Mouse (Mus musculus) lung, adult 18-20 months (tissue): ENCODE measurements around the gene Fam207a.

Experiments used
- DNase-seq, 2 experiments: peaks; one replicate each; pipeline ENCODE4 v3.0.0; 2022; ENCODE audit warnings: mixed read lengths in 2 of 2

The Fam207a gene

GRCm38 (mm10) chr10:77531026-77532019 is 15.7 kb upstream of the Fam207a start:
- peak; percentile 47 to 48 for DNase-seq

GRCm38 (mm10) chr10:77530140-77530539 is 14.6 kb upstream of the Fam207a start, which contains the start of gene Itgb2:
Itgb2 (plus strand) TSS chr10:77530252.
- peak; percentile 49 to 63 for DNase-seq

- DNase-seq, result no peak
These were observed 13.0 kb upstream of the Fam207a start for GRCm38 (mm10) chr10:77528634-77529033.

DNA sequence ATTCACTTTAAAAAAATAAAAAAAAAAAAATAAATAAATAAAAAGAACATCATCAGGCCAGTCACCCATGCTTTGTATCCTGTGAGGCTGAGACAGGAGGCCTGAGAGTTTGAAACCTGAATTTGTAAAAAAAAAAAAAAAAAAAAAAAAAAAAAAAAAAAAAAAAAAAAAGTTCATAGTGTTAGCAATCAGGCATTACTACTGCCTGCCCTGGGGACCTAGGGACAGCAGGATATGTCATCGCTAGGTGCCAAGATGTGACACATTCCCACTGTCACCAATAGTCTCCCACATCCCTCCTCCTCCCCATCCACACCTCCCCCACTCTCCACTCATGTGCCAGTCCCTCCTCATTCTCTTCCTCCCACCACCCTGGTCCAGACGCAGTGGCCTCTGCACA is 10.9 kb upstream of the Fam207a start:
- DNase-seq, result no peak

DNA sequence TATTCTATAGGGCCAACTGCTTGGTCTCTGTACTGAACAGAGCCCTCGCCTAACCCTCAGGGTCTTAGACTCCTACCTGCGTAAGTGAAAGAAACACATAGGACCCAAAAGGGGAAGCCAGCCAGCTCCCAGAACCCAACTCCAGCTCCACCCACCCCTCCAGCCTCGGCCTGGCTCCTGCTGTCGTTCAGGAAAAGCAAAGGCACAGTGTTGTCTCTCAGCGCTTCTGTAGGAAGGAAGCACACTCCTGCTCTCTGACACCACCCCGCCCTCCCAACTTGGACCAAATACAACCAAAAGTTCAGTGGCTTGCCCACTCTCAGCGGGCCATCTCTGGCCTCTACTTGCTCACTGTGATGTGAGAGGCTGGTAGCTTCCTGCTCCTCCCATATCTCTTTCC is 7.7 kb upstream of the Fam207a start:
- peak in 1 of 2 experiments; percentile 43 for DNase-seq

- DNase-seq, result no peak
These were observed 7.2 kb upstream of the Fam207a start for GRCm38 (mm10) chr10:77522746-77523145.

- peak in 1 of 2 experiments; percentile 44 for DNase-seq
These were observed 6.6 kb upstream of the Fam207a start for GRCm38 (mm10) chr10:77522021-77522731.

DNA sequence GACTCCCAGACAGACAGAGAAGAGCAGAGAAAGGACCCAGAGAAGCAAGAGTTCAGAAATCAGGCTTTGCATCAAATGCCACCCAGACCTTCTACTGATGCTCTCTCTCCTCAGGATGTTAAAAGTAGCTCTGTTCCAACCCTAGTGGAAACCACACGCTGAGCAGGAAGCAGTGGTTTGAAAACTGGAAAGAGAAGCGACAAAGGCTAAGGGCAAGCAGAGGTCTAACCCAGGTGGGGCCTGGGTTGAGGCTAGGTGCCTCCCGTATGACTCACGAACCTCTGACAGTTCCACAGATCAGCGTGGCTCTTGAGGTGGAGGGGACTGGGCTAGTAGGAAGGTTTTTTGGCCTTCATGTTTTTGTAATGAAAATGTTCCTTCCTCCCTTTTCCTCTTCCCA is 4.9 kb upstream of the Fam207a start:
- DNase-seq, result no peak

DNA sequence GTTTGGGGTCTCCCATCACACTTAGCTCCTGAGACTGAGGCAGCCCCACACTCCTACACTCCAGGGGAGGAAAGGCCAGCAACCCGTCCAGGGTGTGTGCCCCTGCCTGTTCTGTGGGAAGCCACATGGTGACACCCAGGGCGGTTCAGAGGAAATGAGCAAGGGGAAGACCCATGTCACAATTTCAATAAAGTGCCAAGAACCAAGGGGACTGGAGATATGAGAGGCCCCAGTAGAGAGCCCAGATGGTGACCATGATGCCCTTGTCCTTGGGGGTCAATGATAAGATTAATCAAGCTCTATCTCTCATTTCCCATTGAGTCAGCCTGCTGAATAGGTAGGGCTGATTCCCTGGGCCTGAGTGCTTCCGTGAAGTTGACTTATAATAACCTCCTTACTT is 3.6 kb upstream of the Fam207a start:
- DNase-seq, result peak in 1 of 2 experiments; percentile 33

DNA sequence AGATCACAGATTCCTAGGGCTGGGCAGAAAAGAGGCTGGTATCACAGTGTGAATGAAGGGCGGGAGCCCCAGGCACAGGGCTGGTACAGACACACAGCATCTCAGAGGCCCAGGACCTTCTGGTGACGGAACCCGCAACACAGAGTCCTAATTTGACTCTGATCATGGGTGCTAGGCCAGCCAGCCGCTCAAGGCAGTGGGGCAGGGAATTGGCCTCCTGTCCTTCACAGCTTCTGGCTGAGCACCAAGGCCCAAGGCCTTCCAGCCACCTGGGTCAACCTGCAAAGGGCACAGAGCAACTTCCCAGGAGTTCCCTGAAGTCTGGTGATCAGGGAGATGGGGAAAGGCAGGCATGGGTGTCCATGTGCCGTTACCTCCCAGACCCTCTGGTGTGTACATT is 2.2 kb upstream of the Fam207a start:
- no peak for DNase-seq

DNA sequence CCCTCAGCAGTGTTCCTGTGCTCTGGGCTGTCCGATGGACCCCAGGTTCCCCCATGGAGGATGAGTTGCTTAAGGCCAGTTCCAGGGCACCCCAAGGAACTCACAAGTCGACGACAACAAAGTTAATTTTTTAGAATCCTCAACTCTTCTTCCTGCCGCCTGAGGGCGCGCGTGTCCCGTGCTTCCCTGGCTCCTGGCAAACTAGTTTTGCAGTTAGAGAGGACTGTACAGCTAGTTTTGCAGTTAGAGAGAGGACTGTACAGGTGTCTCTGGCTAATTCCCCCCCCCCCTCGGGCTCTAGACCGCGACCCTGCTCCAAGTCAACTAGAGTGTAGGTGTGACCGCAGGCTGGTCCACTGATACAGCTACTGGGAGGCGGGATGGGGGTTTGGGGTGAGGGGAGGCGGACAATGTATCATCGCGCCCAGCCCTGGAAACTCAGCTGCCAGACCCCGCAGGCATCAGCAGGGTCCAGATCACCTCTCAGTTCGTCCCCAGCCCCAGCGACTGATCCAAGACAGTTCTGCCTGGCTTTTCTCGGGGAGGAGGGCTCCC is 1.6 kb upstream of the Fam207a start:
- DNase-seq, result peak; percentile 61 to 66

DNA sequence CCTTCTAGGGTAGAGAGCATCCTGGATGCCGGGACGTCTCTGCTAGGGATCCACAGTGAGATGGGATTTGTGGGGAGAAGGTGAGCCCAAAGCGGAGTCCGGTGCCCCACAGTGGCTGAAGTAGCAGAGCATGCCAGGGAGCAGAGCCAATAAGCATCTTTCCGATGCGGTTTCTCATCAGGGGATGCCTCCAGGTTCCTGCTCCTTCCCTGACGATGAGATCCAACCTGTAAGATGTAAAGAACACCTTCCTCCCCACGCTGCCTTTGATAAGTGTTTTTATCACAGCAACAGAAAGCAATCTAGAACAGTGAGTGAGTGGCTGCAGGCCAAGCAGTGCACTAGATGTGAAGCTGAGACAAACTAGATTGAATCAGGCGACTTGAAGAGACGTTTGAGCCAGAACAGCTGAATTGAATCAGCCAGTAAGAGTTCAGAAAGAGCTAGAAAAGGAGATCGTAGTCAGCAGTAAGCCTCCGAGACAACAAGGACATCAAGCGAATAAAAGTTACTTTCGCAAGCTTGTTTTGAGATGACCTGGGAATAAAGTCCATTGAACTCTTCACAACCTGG is 880 bp upstream of the Fam207a start:
- DNase-seq, result no peak

DNA sequence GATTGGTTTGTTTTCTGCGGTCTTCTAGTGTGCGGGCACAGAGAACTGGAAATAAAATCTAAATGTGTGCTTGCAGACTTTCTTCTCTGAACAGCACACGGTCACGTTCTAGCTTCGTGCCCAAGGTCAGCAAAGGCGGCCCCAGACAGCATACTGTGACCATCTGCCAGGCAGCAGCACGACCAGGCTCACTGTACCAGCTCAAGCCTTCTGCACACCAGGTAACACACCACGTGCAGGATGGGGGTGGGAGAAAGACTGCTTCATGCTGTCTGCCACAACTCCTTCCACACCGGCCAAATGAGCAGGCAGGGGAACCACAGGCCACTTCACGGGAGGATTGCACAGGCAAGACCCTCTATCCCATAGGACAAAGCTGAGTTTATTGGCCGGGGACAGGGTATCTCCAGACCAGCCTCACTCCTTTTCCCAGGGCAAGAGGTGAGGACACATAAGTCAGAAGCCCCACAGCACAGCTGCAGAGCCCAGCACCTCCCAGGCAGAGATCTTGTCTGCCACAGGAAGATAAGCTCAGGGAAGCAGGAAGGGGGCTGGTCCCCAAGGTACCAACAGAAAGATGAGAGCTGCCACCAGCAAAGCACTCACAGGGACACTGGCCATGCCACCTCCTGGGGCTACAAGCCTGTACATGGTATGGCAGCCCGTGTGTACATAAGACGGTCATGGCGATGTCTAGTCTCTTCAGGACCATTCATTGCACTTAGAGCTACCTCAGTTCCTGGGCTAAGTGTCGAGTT is 5.2 kb downstream of the Fam207a start:
- DNase-seq, result no peak

DNA sequence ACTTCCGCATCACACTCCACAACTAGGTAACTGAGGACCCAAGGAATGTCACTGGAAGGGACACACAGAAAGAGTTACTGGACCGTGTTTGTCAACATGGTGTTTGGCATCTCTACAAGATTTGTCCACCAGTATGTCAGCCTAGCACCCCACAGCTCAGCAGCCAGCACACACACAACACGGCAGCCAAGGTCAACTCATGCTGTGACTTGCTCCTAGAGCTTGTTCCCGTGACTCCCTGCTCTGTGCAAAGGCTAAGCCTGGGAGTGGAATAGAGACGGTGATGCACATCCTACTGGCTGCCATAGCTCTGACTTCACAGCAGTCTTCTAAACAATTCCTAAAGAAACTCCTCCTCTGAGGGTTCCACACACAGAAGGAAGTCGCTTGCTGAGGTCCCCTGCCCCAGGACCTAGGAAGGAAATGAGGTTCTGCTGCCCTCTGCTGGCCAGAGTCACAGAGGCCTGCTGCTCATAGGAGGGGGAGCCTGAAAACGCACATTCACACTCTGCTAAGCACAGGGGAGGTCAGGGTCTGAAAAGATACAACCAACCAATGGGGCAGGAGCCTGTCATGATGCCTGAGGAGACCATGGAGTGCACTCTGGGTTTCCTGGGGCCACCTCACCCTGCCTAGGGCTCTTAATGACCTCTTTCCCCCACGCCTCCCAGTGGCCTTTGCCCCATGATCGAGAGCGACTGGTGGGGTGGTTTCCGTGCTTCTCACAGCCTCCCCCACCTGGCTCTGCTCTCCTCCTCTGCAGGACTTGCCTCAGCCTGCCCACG is 6.0 kb downstream of the Fam207a start:
- peak; percentile 73 to 81 for DNase-seq

GRCm38 (mm10) chr10:77508744-77509143 is 6.8 kb downstream of the Fam207a start:
- DNase-seq, result no peak

DNA sequence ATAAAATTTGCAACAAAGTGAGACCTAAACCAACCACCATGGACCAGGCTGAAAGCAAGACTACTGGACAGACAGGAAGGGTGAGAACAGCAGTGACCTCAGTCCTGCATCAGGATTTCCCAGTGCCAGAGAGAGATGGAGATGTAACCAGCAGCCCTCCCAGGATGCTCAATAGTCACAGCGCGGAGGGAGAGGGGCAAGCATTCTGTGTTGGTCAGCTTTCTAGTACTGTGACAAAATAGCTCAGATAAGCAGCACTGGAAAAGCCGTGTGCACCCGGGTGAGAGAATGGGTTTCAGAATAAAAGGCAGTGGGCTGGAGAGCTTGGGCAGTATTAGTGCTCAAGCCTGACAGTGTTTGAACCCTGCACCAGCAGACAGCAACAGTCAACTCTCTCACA is 7.8 kb downstream of the Fam207a start:
- no peak for DNase-seq

GRCm38 (mm10) chr10:77506961-77507577 is 8.5 kb downstream of the Fam207a start:
- peak; percentile 53 to 67 for DNase-seq

DNA sequence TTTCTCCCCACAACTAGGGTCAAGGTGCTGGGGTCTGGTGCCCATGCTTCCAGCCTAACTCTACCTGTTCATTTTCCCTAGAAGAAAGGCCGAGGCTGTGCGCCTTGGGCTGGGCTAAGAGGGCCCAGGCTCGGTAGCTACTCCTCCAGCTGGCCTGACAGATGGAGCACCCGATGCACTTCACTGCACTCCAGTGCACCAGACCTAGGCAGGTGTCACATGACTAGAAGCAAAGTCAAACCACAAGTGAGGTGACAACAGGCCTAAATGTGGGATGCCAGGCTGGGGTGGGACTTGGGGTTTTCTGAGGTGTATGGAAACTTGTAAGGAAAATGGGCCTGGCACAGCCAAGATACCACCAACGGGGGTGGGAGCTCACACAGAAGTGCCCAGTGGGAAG is 9.1 kb downstream of the Fam207a start:
- no peak for DNase-seq

DNA sequence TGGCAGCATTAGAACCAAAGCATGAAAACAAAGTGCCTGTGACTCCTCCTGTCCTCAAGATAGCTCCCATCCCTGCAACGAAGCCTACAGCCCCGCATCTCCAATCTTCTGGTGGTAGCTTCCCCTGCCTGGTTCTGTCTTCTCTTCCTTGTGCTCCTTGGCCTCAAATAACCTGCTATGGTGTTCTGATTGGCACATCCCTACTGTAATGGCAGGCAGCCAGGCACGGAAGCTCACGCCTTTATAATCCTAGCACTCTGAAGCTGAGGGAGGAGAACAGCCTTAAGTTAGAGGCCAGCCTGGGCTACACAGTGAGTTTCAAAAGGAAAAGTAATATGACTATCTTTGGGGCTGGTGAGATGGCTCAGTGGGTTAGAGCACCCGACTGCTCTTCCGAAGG is 11.4 kb downstream of the Fam207a start:
- DNase-seq, result no peak

GRCm38 (mm10) chr10:77502967-77503922 is 12.3 kb downstream of the Fam207a start:
- no peak for DNase-seq
